Mouse (Mus musculus) liver, postnatal 0 days (tissue): Measurements from ENCODE around the gene Ifitm7. TPM values are rescaled to one million over a fixed set of nuclear protein-coding genes. Genes with fewer than 3 reads are reported as not detected.

Source experiments
- ATAC-seq: fragments of 200-750 bp; cut with Nextera tagmentation; 2 replicates; pipeline ENCODE4 v1.8.0; 2017; ENCODE audit warnings: mild to moderate bottlenecking, moderate library complexity
- DNase-seq: peaks from one replicate; pipeline ENCODE4 v3.0.0-alpha.2; 2016
- H3K27ac ChIP-seq: fragments of 300-500 bp; sonication (generic); 2 replicates; pipeline ENCODE4 v1.5.1; 2014; ENCODE audit warnings: antibody characterized with exemption, moderate library complexity, mild to moderate bottlenecking, low read depth
- H3K27me3 ChIP-seq: fragments of 300-500 bp; sonication (generic); 2 replicates; pipeline ENCODE4 v1.6.1; 2014; ENCODE audit warnings: low read length, control low read depth, mixed read lengths; ENCODE audit not compliant: insufficient read depth
- H3K36me3 ChIP-seq: fragments of 300-500 bp; sonication (generic); replicated peaks from 2 replicates; pipeline ENCODE4 v1.6.1; 2014; ENCODE audit warnings: mild to moderate bottlenecking, control low read depth, low read length, moderate library complexity, mixed read lengths; ENCODE audit not compliant: insufficient read depth
- H3K4me1 ChIP-seq: fragments of 300-500 bp; sonication (generic); 2 replicates; pipeline ENCODE4 v1.6.1; 2014; ENCODE audit warnings: antibody characterized with exemption, mild to moderate bottlenecking, control low read depth; ENCODE audit not compliant: insufficient read depth
- H3K4me2 ChIP-seq: fragments of 300-500 bp; sonication (generic); 2 replicates; pipeline ENCODE4 v1.6.1; 2014; ENCODE audit warnings: low read depth, mild to moderate bottlenecking, low read length, moderate library complexity, mixed read lengths
- H3K4me3 ChIP-seq: fragments of 300-500 bp; sonication (generic); 2 replicates; pipeline ENCODE4 v1.5.1; 2014; ENCODE audit warnings: low read depth, low read length
- H3K9ac ChIP-seq: fragments of 300-500 bp; sonication (generic); replicated peaks from 2 replicates; pipeline ENCODE4 v1.6.1; 2014; ENCODE audit warnings: mild to moderate bottlenecking, moderate library complexity
- H3K9me3 ChIP-seq: fragments of 300-500 bp; sonication (generic); 2 replicates; pipeline ENCODE4 v1.6.1; 2016; ENCODE audit warnings: mild to moderate bottlenecking, control low read depth, low read length, mixed read lengths
- CTCF ChIP-seq: sonication (generic); IDR thresholded peaks from 2 replicates; pipeline ENCODE4 v1.5.1; 2016; ENCODE audit warnings: antibody characterized with exemption, low read depth
- EP300 ChIP-seq: IDR thresholded peaks from 2 replicates; pipeline ENCODE4 v1.6.1; 2016; ENCODE audit warnings: antibody characterized with exemption, low read depth, mild to moderate bottlenecking
- WGBS: fragments of 180-500 bp; shearing (Covaris S2); extraction: QIAGEN DNeasy Blood & Tissue Kit; methylation state at CpG from one replicate; pipeline ENCODE4 v1.1.7; 2014; ENCODE audit not compliant: insufficient replicate concordance; 5-methylcytosine and 5-hydroxymethylcytosine counted together
- polyA plus RNA-seq: library from polyadenylated mRNA; unstranded; fragments of >200 nt; fragmentation: Nextera tagmentation; extraction: Ambion mirVana; gene quantifications from 2 replicates; pipeline ENCODE4 v1.2.1, GENCODE M21; 2015

Ifitm7 gene
- polyA plus RNA-seq, 1 experiment from 2014 or later = 0.18 TPM

DNA sequence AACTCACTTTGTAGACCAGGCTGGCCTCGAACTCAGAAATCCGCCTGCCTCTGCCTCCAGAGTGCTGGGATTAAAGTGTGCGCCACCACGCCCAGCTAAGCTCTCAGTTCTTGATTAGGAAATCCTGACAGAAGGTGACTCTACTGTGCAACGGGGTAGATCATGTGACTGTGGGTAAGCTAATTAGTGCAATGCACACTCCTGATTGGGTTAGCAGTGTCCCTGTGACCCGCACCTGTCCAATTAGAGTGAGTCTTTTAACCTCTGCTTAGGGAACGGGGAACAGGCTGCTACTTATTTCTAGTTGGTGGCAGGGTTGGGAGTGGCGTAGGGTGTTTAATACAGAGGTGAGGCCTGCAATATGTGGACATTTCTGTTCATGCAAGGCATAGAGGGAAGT, 14.6 kb downstream of the Ifitm7 start:
- H3K36me3 ChIP-seq = no peaks in the 10 kb centered on the region

DNA sequence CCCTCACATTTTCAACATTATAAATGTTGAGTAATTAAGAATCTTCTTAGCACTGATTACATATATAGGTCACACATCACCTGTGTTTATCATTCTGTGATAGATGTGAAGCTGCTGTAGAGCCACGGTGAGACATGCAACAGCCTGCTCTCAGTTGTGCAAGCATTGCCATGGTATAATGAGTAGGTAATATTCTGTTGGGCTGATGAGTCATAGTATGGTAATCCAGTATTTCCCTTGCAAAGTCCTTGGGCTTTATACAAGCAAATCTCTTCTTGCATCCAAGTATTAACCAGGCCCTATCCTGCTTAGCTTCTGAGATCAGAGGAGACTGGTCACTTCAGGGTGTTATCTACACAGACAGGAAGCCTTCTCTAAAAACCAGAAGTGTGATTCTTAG, 17.6 kb downstream of the Ifitm7 start:
- ATAC-seq (no peak), DNase-seq (no peak)
- H3K4me2 ChIP-seq = no peak overlapping the region
- TF ChIP-seq CTCF (no peak), EP300 (no peak)
- H3K9ac ChIP-seq = no peak overlapping the region
- H3K4me3 ChIP-seq = no peak overlapping the region
- H3K4me1 ChIP-seq = no peaks in the 10 kb centered on the region
- H3K27ac ChIP-seq = no peak overlapping the region
- no peaks in the 10 kb centered on the region for H3K36me3 ChIP-seq
- H3K27me3 ChIP-seq = no peaks in the 10 kb centered on the region
- WGBS = 71% methylated on average over 1 of the region's 1 CpGs
- no peaks in the 10 kb centered on the region for H3K9me3 ChIP-seq

More for the DNA sequence above, 14.6 kb downstream of the Ifitm7 start:
- Histone ChIP-seq H3K27ac (no peak overlapping the region), H3K9ac (no peak overlapping the region), H3K9me3 (no peaks in the 10 kb centered on the region), H3K4me2 (no peak overlapping the region), H3K4me3 (no peak overlapping the region), H3K27me3 (no peaks in the 10 kb centered on the region), H3K4me1 (no peaks in the 10 kb centered on the region)
- 82% methylated on average over 8 of the region's 8 CpGs for WGBS
- DNase-seq = no peak
- TF ChIP-seq EP300 = no peak
- ATAC-seq = no peak

DNA sequence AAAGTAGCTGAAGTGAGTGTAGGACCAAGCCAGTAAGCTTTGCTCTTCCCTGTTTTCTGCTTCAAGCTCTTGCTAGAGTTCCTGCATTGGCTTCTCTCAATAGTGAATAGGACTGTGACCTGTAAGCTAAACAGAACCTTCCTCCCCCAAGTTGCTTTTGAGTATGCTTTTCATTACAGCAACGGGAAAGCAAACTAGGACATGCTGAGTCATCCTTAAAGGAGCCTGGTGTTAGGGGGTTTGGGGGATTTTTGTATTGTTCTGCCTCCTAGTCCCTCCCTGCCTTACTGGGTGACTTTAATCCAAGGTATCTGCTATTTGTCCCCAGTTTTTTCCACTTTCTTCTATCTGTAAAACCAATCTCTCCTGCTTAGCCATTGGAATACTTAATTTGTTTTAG, 24.6 kb downstream of the Ifitm7 start:
- Histone ChIP-seq H3K4me2 (no peak overlapping the region), H3K4me3 (no peak overlapping the region), H3K9me3 (no peaks in the 10 kb centered on the region), H3K9ac (no peak overlapping the region), H3K27me3 (no peaks in the 10 kb centered on the region), H3K36me3 (no peaks in the 10 kb centered on the region), H3K4me1 (no peaks in the 10 kb centered on the region), H3K27ac (no peak overlapping the region)
- DNase-seq = no peak
- 0% methylated on average over 1 of the region's 1 CpGs for WGBS
- ATAC-seq = no peak
- TF ChIP-seq CTCF (no peak), EP300 (no peak)

DNA sequence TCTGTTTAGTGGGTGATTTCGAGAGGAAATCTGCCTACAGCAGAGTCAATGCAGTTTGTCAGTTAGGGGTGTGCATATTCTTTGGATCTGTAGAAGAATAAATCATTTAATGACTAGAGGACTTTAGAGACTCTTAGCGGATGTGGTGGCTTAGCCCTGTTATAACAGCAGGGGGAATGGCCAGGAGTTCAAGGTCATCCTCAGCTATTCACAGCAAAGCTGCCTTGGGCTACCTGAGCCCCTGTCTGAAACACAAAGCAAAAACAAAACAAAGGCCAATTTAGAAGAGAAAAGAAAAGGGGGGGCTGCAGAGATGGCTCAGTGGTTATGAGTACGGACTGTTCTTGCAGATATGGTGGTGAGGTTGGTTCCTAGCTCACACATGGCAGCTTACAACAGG, 35.4 kb downstream of the Ifitm7 start:
- Histone ChIP-seq H3K36me3 (0 out of 2 replicates have a peak, but pooled peaks cover 3% of the 10 kb centered on the region), H3K4me3 (no peak overlapping the region), H3K27me3 (no peaks in the 10 kb centered on the region), H3K4me2 (no peak overlapping the region), H3K4me1 (no peaks in the 10 kb centered on the region), H3K9ac (no peak overlapping the region), H3K27ac (no peak overlapping the region), H3K9me3 (no peaks in the 10 kb centered on the region)
- 73% methylated on average over 3 of the region's 3 CpGs for WGBS
- no peak for TF ChIP-seq EP300
- no peak for TF ChIP-seq CTCF
- ATAC-seq (no peak), DNase-seq (no peak)

DNA sequence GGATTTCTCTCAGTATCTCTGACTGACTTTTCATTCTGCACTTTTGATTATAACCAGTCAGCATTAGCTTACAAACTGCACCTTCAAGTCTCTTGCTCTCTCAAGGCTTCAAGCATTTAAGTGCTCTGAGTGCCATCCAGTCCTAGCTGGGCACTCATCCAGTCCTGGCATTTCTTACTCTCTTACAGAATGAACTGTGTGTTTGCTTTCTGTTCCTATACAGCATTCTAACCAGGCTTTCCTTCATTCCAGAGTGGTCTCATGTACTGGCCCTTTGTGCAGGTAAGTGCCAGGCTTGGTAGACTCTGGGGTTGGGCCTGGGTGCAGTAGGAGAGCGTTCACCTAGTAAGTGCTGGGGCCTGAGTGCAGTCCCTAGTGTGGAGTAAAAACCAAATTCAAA, 40.4 kb downstream of the Ifitm7 start:
- Histone ChIP-seq H3K9ac (no peak overlapping the region), H3K4me3 (no peak overlapping the region), H3K27me3 (no peaks in the 10 kb centered on the region), H3K27ac (no peak overlapping the region), H3K9me3 (no peaks in the 10 kb centered on the region), H3K4me1 (no peaks in the 10 kb centered on the region; the same call in 1 of the 2 replicates), H3K4me2 (no peak overlapping the region), H3K36me3 (0 out of 2 replicates have a peak, but pooled peaks cover 3% of the 10 kb centered on the region)
- no peak for DNase-seq
- TF ChIP-seq CTCF = no peak
- no peak for TF ChIP-seq EP300
- 83% methylated on average over 1 of the region's 1 CpGs for WGBS
- ATAC-seq = no peak

DNA sequence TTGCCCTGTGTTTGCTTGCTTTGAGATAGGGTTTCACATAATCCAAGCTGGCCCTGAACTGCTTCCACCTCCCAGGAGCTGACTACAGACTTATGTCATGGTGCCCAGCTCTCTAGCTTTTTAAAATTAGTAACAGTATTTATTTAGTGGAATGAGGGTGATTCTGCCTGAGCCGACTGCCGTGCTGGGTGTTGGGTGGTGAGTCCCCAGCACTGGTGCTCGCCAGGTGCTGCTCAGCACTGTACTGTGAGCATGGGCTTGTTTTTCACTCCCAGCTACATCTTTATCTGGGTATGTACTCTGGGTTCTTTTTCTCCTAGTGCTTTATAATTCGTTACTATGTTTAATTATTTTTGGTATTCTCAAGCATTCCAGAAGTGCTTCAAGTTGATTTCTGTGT, 41.5 kb downstream of the Ifitm7 start:
- no peaks in the 10 kb centered on the region; the same call in none of the 2 replicates for H3K4me1 ChIP-seq
- 71% methylated on average over 4 of the region's 4 CpGs for WGBS
- no peak overlapping the region for H3K4me3 ChIP-seq
- no peak for DNase-seq
- H3K9ac ChIP-seq = no peak overlapping the region
- no peaks in the 10 kb centered on the region for H3K9me3 ChIP-seq
- ATAC-seq = no peak
- TF ChIP-seq CTCF = no peak
- TF ChIP-seq EP300 = no peak
- H3K36me3 ChIP-seq = 0 out of 2 replicates have a peak, but pooled peaks cover 3% of the 10 kb centered on the region
- H3K27me3 ChIP-seq = 0 out of 2 replicates have a peak, but pooled peaks cover 8% of the 10 kb centered on the region
- no peak overlapping the region for H3K27ac ChIP-seq
- H3K4me2 ChIP-seq = no peak overlapping the region

DNA sequence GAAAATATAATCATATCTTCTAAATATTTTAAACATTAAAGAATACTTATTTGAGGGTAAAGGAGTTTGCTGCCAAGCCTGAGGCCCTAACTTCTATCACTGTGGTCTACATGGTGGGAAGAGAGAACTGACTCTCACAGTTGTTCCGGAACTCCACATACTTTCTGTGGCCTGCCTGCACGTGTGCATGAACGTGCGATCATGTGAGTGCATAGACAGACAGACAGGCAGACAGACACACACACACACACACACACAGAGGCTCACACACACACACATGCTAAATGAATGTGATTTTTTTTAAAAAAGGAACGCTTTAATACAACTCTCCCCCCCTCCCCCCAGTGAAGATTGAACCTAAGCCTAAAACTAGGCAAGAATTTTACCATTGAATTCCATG, 41.9 kb downstream of the Ifitm7 start:
- 73% methylated on average over 5 of the region's 5 CpGs for WGBS
- H3K4me3 ChIP-seq = no peak overlapping the region

More for the DNA sequence above, 41.9 kb downstream of the Ifitm7 start:
- Histone ChIP-seq H3K36me3 (0 out of 2 replicates have a peak, but pooled peaks cover 3% of the 10 kb centered on the region), H3K9ac (no peak overlapping the region), H3K27ac (no peak overlapping the region), H3K9me3 (no peaks in the 10 kb centered on the region), H3K4me2 (no peak overlapping the region), H3K27me3 (0 out of 2 replicates have a peak, but pooled peaks cover 9% of the 10 kb centered on the region), H3K4me1 (no peaks in the 10 kb centered on the region; the same call in none of the 2 replicates)
- TF ChIP-seq CTCF (no peak), EP300 (no peak)
- DNase-seq (no peak), ATAC-seq (no peak)
